Comparison of ENCODE assay signal across 17 mouse cellular contexts in genomic region chr1:151994271-151994670, GRCm38 (mm10).
DNase-seq lines count a peak whose midpoint lies in the region; ATAC-seq and TF ChIP-seq lines count a peak whose summit lies in the region.
"Had no signal": no experiment of that assay in that cellular context is flagged by ENCODE, and none has a peak within 500 bp of the region (broad histone marks: within the 10 kb centered on the region; RNA-seq: fewer than 3 reads in every experiment).

No protein-coding gene starts in this region.

- WGBS in midbrain, postnatal 0 days: 52% methylated on average over 6 of the region's 6 CpGs

- intact Hi-C loops in left cerebral cortex, postnatal 4 days (cut with DNase I): no loop called here
- intact Hi-C loops in left cerebral cortex, postnatal 25 days (cut with DNase I): no loop called here

- ATAC-seq in midbrain, postnatal 0 days (ENCODE audit: low FRiP score): no peak

- peak; percentile 34 for DNase-seq in left cerebral cortex, postnatal 4 days
- DNase-seq in left cerebral cortex, postnatal 25 days (ENCODE audit: low spot score in 2 of 2): no peak
- peak; percentile 69 for DNase-seq in cerebellum, adult 18-20 months
- DNase-seq in cerebellum, postnatal 36 days: peak; percentile 47 to 68
- peak; percentile 57 for DNase-seq in midbrain, postnatal 0 days (ENCODE audit: low spot score)
- no peak for DNase-seq in kidney, postnatal 14 days
- no peak for DNase-seq in right cerebral cortex, postnatal 36 days (ENCODE audit: low spot score in 2 of 2)
- DNase-seq: adrenal gland, postnatal 14 days; gastrocnemius, postnatal 14 days; kidney, adult 8-10 months; lung, embryonic 14.5 days; right cerebral cortex, adult 18-20 months had no signal

- no peaks in the 10 kb centered on the region for H3K36me3 ChIP-seq in midbrain, postnatal 0 days (ENCODE audit: insufficient read depth, low read length)
- H3K36me3 ChIP-seq: embryonic facial prominence, embryonic 12.5 days; G1E; limb, embryonic 15.5 days had no signal

- H3K9me3 ChIP-seq in midbrain, postnatal 0 days (ENCODE audit: low read length): no peaks in the 10 kb centered on the region
- H3K9me3 ChIP-seq: embryonic facial prominence, embryonic 12.5 days; limb, embryonic 15.5 days had no signal

- no peak overlapping the region for H3K4me3 ChIP-seq in midbrain, postnatal 0 days (ENCODE audit: low read depth, low read length)
- H3K4me3 ChIP-seq: embryonic facial prominence, embryonic 12.5 days; heart, embryonic 13.5 days; limb, embryonic 15.5 days; myocyte had no signal

- H3K4me1 ChIP-seq in midbrain, postnatal 0 days (ENCODE audit: insufficient read depth, low read length): peaks cover 4% of the 10 kb centered on the region; the same call in 1 of the 2 replicates

- TF ChIP-seq CTCF in midbrain, postnatal 0 days (IDR thresholded peaks at IDR 0.05): no peak

- H3K27ac ChIP-seq in midbrain, postnatal 0 days (ENCODE audit: low read depth, low read length): no peak overlapping the region
- H3K27ac ChIP-seq: embryonic facial prominence, embryonic 12.5 days; heart, embryonic 13.5 days; limb, embryonic 15.5 days had no signal

- H3K27me3 ChIP-seq in midbrain, postnatal 0 days (ENCODE audit: insufficient read depth, low read length): no peaks in the 10 kb centered on the region
- H3K27me3 ChIP-seq: embryonic facial prominence, embryonic 12.5 days; heart, embryonic 13.5 days; limb, embryonic 15.5 days had no signal

- no peak overlapping the region for H3K4me2 ChIP-seq in midbrain, postnatal 0 days (ENCODE audit: low read depth, low read length, poor library complexity, severe bottlenecking)
- H3K4me2 ChIP-seq: embryonic facial prominence, embryonic 12.5 days; heart, embryonic 13.5 days; limb, embryonic 15.5 days; lung, embryonic 14.5 days had no signal

- no peak overlapping the region for H3K9ac ChIP-seq in midbrain, postnatal 0 days (replicated peaks; ENCODE audit: low read length, poor library complexity, severe bottlenecking)
- H3K9ac ChIP-seq: embryonic facial prominence, embryonic 12.5 days; heart, embryonic 13.5 days; limb, embryonic 15.5 days; lung, embryonic 14.5 days had no signal

Comparison
In these comparisons a context has a peak if more than half of its experiments do, and no peak if none do; other contexts are left out.
1. DNase-seq: peak in left cerebral cortex, postnatal 4 days (single experiment), cerebellum, adult 18-20 months (2 of 2), cerebellum, postnatal 36 days (2 of 2) and midbrain, postnatal 0 days (single experiment); none in left cerebral cortex, postnatal 25 days (0 of 2), kidney, postnatal 14 days (single experiment) and right cerebral cortex, postnatal 36 days (0 of 2).